Mouse (Mus musculus): ENCODE results near the gene Aldh8a1.

Aldh8a1 gene

GRCm38 (mm10) chr10:21419188-21419587 is 42.1 kb downstream of the Aldh8a1 start:
- DNase-seq (ENCODE audit: low read depth): no peak

GRCm38 (mm10) chr10:21420457-21421424 is 43.6 kb downstream of the Aldh8a1 start:
- DNase-seq (ENCODE audit: low read depth): peak; percentile 28

- no peak for DNase-seq (ENCODE audit: low read depth)
Observed at GRCm38 (mm10) chr10:21426515-21426914, 49.4 kb downstream of the Aldh8a1 start.

GRCm38 (mm10) chr10:21427996-21428395 is 50.9 kb downstream of the Aldh8a1 start:
- DNase-seq (ENCODE audit: low read depth): no peak

GRCm38 (mm10) chr10:21439268-21439667 is 62.2 kb downstream of the Aldh8a1 start:
- DNase-seq (ENCODE audit: low read depth): no peak

- DNase-seq (ENCODE audit: low read depth): no peak
Observed at GRCm38 (mm10) chr10:21441020-21441419, 63.9 kb downstream of the Aldh8a1 start.

GRCm38 (mm10) chr10:21441690-21442089 is 64.6 kb downstream of the Aldh8a1 start:
- DNase-seq (ENCODE audit: low read depth): no peak

- no peak for DNase-seq (ENCODE audit: low read depth)
Observed at GRCm38 (mm10) chr10:21443646-21444324, 66.7 kb downstream of the Aldh8a1 start.

- DNase-seq (ENCODE audit: low read depth): no peak
Observed at GRCm38 (mm10) chr10:21444410-21444809, 67.3 kb downstream of the Aldh8a1 start.

Measured in c-Kit-positive CD71-positive TER-119-negative erythroid progenitor cells, embryonic 14.5 days (primary cell).